Mouse (Mus musculus) embryo, embryonic 10.5 days (tissue): ENCODE data around the gene Ids.
A peak's percentile ranks its signal among the peaks of the same experiment; 100 is the strongest.
"Not testable (repeated sequence)": the region's sequence is repeated elsewhere in the genome, so short reads cannot be mapped to it uniquely, and the experiment has no call there.

Experiments used
- DNase-seq: peaks from one replicate; pipeline ENCODE4 v3.0.0-alpha.2; 2015; ENCODE audit warnings: low spot score

The Ids gene

GRCm38 (mm10) chrX:70364661-70365613 lies at the start of gene Ids:
Gene Ids (minus strand): TSS chrX:70365084.
- DNase-seq = peak; percentile 88

- not testable (repeated sequence) for DNase-seq
Observed at GRCm38 (mm10) chrX:70392636-70393035, 27.8 kb upstream of the Ids start.

- DNase-seq = no peak
Observed at GRCm38 (mm10) chrX:70385962-70386351, 21.1 kb upstream of the Ids start.

- DNase-seq = peak; percentile 87
Observed at GRCm38 (mm10) chrX:70385276-70385961, 20.5 kb upstream of the Ids start, which contains the start of gene 1110012L19Rik. Gene 1110012L19Rik (plus strand): TSS chrX:70385877.

GRCm38 (mm10) chrX:70384917-70385275 lies 20.0 kb upstream of the Ids start:
- DNase-seq = no peak

- DNase-seq = not testable (repeated sequence)
Observed at GRCm38 (mm10) chrX:70374469-70375110, 9.7 kb upstream of the Ids start.

GRCm38 (mm10) chrX:70369758-70370157 lies 4.9 kb upstream of the Ids start:
- not testable (repeated sequence) for DNase-seq

- DNase-seq = no peak
Observed at GRCm38 (mm10) chrX:70364202-70364601, 682 bp downstream of the Ids start.

GRCm38 (mm10) chrX:70363446-70363845 lies 1.4 kb downstream of the Ids start:
- DNase-seq = no peak

- no peak for DNase-seq
Observed at GRCm38 (mm10) chrX:70362985-70363384, 1.9 kb downstream of the Ids start.

GRCm38 (mm10) chrX:70330202-70330843 lies 34.6 kb downstream of the Ids start:
- peak; percentile 73 for DNase-seq

- DNase-seq = no peak
Observed at GRCm38 (mm10) chrX:70328530-70329143, 36.2 kb downstream of the Ids start.

GRCm38 (mm10) chrX:70327656-70328055 lies 37.2 kb downstream of the Ids start:
- DNase-seq = no peak

GRCm38 (mm10) chrX:70319254-70319653 lies 45.6 kb downstream of the Ids start:
- DNase-seq = peak; percentile 1

- no peak for DNase-seq
Observed at GRCm38 (mm10) chrX:70314949-70315641, 49.8 kb downstream of the Ids start.
